Mouse (Mus musculus): ENCODE results near the gene Kdelc1. TPM values are rescaled to one million over a fixed set of nuclear protein-coding genes. Genes with fewer than 3 reads are reported as not detected.

Gene Kdelc1
- polyA plus RNA-seq, 1 experiment from 2014 or later, result 84.1 TPM

GRCm38 (mm10) chr1:44142747-44143146 is 24.1 kb upstream of the Kdelc1 start:
- H3K9ac ChIP-seq (ENCODE audit: low read length), result no peak overlapping the region
- 91% methylated on average over 5 of the region's 5 CpGs for WGBS
- DNase-seq (ENCODE audit: low spot score) (no peak), ATAC-seq (ENCODE audit: insufficient number of reproducible peaks, low FRiP score, low TSS enrichment, low read depth) (no peak)
- no peak overlapping the region for H3K4me2 ChIP-seq (ENCODE audit: low read depth, severe bottlenecking)
- no peaks in the 10 kb centered on the region for H3K27me3 ChIP-seq (ENCODE audit: control insufficient read depth, insufficient read depth, low read length)
- no peak overlapping the region for H3K27ac ChIP-seq (replicated peaks; ENCODE audit: low read depth, low read length)
- H3K4me3 ChIP-seq (ENCODE audit: low read depth, low read length), result no peak overlapping the region
- no peaks in the 10 kb centered on the region for H3K9me3 ChIP-seq (ENCODE audit: control insufficient read depth, low read length)
- no peaks in the 10 kb centered on the region for H3K4me1 ChIP-seq (ENCODE audit: control insufficient read depth, insufficient read depth, low read length)
- H3K36me3 ChIP-seq (ENCODE audit: control insufficient read depth, insufficient read depth, low read length), result no peaks in the 10 kb centered on the region; the same call in 1 of the 2 replicates

- Histone ChIP-seq H3K4me1 (ENCODE audit: control insufficient read depth, insufficient read depth, low read length) (no peaks in the 10 kb centered on the region), H3K36me3 (ENCODE audit: control insufficient read depth, insufficient read depth, low read length) (no peaks in the 10 kb centered on the region; the same call in 1 of the 2 replicates), H3K4me2 (ENCODE audit: low read depth, severe bottlenecking) (no peak overlapping the region), H3K27ac (replicated peaks; ENCODE audit: low read depth, low read length) (no peak overlapping the region), H3K4me3 (ENCODE audit: low read depth, low read length) (no peak overlapping the region), H3K9ac (ENCODE audit: low read length) (no peak overlapping the region), H3K27me3 (ENCODE audit: control insufficient read depth, insufficient read depth, low read length) (no peaks in the 10 kb centered on the region), H3K9me3 (ENCODE audit: control insufficient read depth, low read length) (no peaks in the 10 kb centered on the region)
- WGBS, result 85% methylated on average over 4 of the region's 4 CpGs
- ATAC-seq (ENCODE audit: insufficient number of reproducible peaks, low FRiP score, low TSS enrichment, low read depth) (no peak), DNase-seq (ENCODE audit: low spot score) (no peak)
These were observed 21.6 kb upstream of the Kdelc1 start for GRCm38 (mm10) chr1:44140232-44140631.

GRCm38 (mm10) chr1:44129929-44130581 is 11.4 kb upstream of the Kdelc1 start:
- Histone ChIP-seq H3K4me2 (ENCODE audit: low read depth, severe bottlenecking) (no peak overlapping the region), H3K36me3 (ENCODE audit: control insufficient read depth, insufficient read depth, low read length) (no peaks in the 10 kb centered on the region; the same call in 1 of the 2 replicates), H3K9ac (ENCODE audit: low read length) (no peak overlapping the region), H3K27ac (replicated peaks; ENCODE audit: low read depth, low read length) (no peak overlapping the region), H3K9me3 (ENCODE audit: control insufficient read depth, low read length) (no peaks in the 10 kb centered on the region), H3K4me1 (ENCODE audit: control insufficient read depth, insufficient read depth, low read length) (no peaks in the 10 kb centered on the region), H3K27me3 (ENCODE audit: control insufficient read depth, insufficient read depth, low read length) (no peaks in the 10 kb centered on the region), H3K4me3 (ENCODE audit: low read depth, low read length) (no peak overlapping the region)
- DNase-seq (ENCODE audit: low spot score) (no peak), ATAC-seq (ENCODE audit: insufficient number of reproducible peaks, low FRiP score, low TSS enrichment, low read depth) (no peak)
- WGBS, result 87% methylated on average over 4 of the region's 4 CpGs

DNA sequence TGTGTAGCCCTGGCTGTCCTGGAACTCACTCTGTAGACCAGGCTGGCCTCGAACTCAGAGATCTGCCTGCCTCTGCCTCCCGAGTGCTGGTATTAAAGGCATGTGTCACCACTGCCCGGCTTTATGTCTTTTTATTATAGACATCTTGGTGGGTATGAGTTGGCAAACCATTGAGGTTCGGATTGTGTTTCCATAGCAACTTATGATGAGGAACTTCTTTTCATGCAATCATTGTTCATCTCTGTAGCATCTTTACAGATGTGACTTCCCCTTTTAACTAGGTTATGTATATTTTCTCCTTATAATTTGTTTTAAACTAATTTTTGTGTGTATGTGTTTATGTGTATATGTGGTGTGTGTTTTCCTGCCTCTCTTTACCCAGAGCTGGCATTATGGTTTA is 7.0 kb upstream of the Kdelc1 start:
- Histone ChIP-seq H3K4me2 (ENCODE audit: low read depth, severe bottlenecking) (no peak overlapping the region), H3K9ac (ENCODE audit: low read length) (no peak overlapping the region), H3K4me1 (ENCODE audit: control insufficient read depth, insufficient read depth, low read length) (no peaks in the 10 kb centered on the region), H3K27me3 (ENCODE audit: control insufficient read depth, insufficient read depth, low read length) (no peaks in the 10 kb centered on the region), H3K27ac (replicated peaks; ENCODE audit: low read depth, low read length) (no peak overlapping the region), H3K4me3 (ENCODE audit: low read depth, low read length) (no peak overlapping the region), H3K9me3 (ENCODE audit: control insufficient read depth, low read length) (no peaks in the 10 kb centered on the region), H3K36me3 (ENCODE audit: control insufficient read depth, insufficient read depth, low read length) (peaks cover 2% of the 10 kb centered on the region; the same call in 1 of the 2 replicates)
- DNase-seq (ENCODE audit: low spot score), result no peak
- WGBS, result 98% methylated on average over 4 of the region's 4 CpGs
- no peak for ATAC-seq (ENCODE audit: insufficient number of reproducible peaks, low FRiP score, low TSS enrichment, low read depth)

GRCm38 (mm10) chr1:44122256-44122655 is 3.6 kb upstream of the Kdelc1 start:
- Histone ChIP-seq H3K27ac (replicated peaks; ENCODE audit: low read depth, low read length) (no peak overlapping the region), H3K36me3 (ENCODE audit: control insufficient read depth, insufficient read depth, low read length) (peaks cover 2% of the 10 kb centered on the region; the same call in 1 of the 2 replicates), H3K4me1 (ENCODE audit: control insufficient read depth, insufficient read depth, low read length) (no peaks in the 10 kb centered on the region), H3K4me3 (ENCODE audit: low read depth, low read length) (no peak overlapping the region), H3K9ac (ENCODE audit: low read length) (no peak overlapping the region), H3K4me2 (ENCODE audit: low read depth, severe bottlenecking) (no peak overlapping the region), H3K9me3 (ENCODE audit: control insufficient read depth, low read length) (no peaks in the 10 kb centered on the region), H3K27me3 (ENCODE audit: control insufficient read depth, insufficient read depth, low read length) (no peaks in the 10 kb centered on the region)
- WGBS, result 82% methylated on average over 3 of the region's 3 CpGs
- no peak for ATAC-seq (ENCODE audit: insufficient number of reproducible peaks, low FRiP score, low TSS enrichment, low read depth)
- no peak for DNase-seq (ENCODE audit: low spot score)

- 2% methylated on average over 6 of the region's 6 CpGs for WGBS
- peak overlapping the region; percentile 53 for H3K4me2 ChIP-seq (ENCODE audit: low read depth, severe bottlenecking)
- no peaks in the 10 kb centered on the region for H3K4me1 ChIP-seq (ENCODE audit: control insufficient read depth, insufficient read depth, low read length)
- H3K9ac ChIP-seq (ENCODE audit: low read length), result peak overlapping the region; percentile 74
- ATAC-seq (ENCODE audit: insufficient number of reproducible peaks, low FRiP score, low TSS enrichment, low read depth) (no peak; the same call in 1 of the 2 replicates), DNase-seq (ENCODE audit: low spot score) (no peak)
- no peaks in the 10 kb centered on the region for H3K27me3 ChIP-seq (ENCODE audit: control insufficient read depth, insufficient read depth, low read length)
- H3K9me3 ChIP-seq (ENCODE audit: control insufficient read depth, low read length), result no peaks in the 10 kb centered on the region
- peaks cover 2% of the 10 kb centered on the region; the same call in 1 of the 2 replicates for H3K36me3 ChIP-seq (ENCODE audit: control insufficient read depth, insufficient read depth, low read length)
- peak overlapping the region; percentile 49 for H3K4me3 ChIP-seq (ENCODE audit: low read depth, low read length)
- H3K27ac ChIP-seq (replicated peaks; ENCODE audit: low read depth, low read length), result peak overlapping the region; percentile 75
These were observed 1.4 kb upstream of the Kdelc1 start for GRCm38 (mm10) chr1:44120074-44120406.

- Histone ChIP-seq H3K4me2 (ENCODE audit: low read depth, severe bottlenecking) (peak overlapping the region; percentile 53), H3K4me3 (ENCODE audit: low read depth, low read length) (peak overlapping the region; percentile 49), H3K27ac (replicated peaks; ENCODE audit: low read depth, low read length) (peak overlapping the region; percentile 75), H3K4me1 (ENCODE audit: control insufficient read depth, insufficient read depth, low read length) (no peaks in the 10 kb centered on the region), H3K36me3 (ENCODE audit: control insufficient read depth, insufficient read depth, low read length) (peaks cover 7% of the 10 kb centered on the region; the same call in 1 of the 2 replicates), H3K27me3 (ENCODE audit: control insufficient read depth, insufficient read depth, low read length) (no peaks in the 10 kb centered on the region), H3K9me3 (ENCODE audit: control insufficient read depth, low read length) (no peaks in the 10 kb centered on the region), H3K9ac (ENCODE audit: low read length) (peak overlapping the region; percentile 74)
- ATAC-seq (ENCODE audit: insufficient number of reproducible peaks, low FRiP score, low TSS enrichment, low read depth) (peak; percentile 90), DNase-seq (ENCODE audit: low spot score) (peak; percentile 88)
- WGBS, result under 1% methylated on average over 39 of the region's 43 CpGs
These were observed 829 bp upstream of the Kdelc1 start for GRCm38 (mm10) chr1:44119201-44120073.

DNA sequence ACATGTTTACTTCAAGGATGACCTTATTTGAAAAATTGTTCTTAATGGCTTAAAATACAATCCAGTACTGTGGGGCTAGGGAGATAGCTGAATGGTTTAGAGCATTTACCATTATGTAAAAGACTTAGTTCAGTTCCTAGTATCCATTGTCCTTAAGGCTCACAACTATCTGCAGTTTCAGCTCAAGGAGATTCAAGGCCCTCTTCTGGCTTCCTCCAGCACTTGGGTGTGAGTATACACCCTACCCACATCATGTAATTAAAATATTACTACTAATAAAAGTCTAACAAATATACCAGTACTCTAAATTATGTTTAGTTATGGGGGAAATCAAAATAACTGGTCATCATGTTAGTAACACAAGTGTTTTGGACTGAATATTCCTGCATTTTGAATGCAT is 1.0 kb downstream of the Kdelc1 start:
- Histone ChIP-seq H3K4me1 (ENCODE audit: control insufficient read depth, insufficient read depth, low read length) (no peaks in the 10 kb centered on the region), H3K9me3 (ENCODE audit: control insufficient read depth, low read length) (no peaks in the 10 kb centered on the region), H3K27me3 (ENCODE audit: control insufficient read depth, insufficient read depth, low read length) (no peaks in the 10 kb centered on the region), H3K4me2 (ENCODE audit: low read depth, severe bottlenecking) (peak overlapping the region; percentile 46), H3K9ac (ENCODE audit: low read length) (no peak overlapping the region), H3K36me3 (ENCODE audit: control insufficient read depth, insufficient read depth, low read length) (peaks cover 8% of the 10 kb centered on the region), H3K27ac (replicated peaks; ENCODE audit: low read depth, low read length) (no peak overlapping the region), H3K4me3 (ENCODE audit: low read depth, low read length) (peak overlapping the region; percentile 49)
- DNase-seq (ENCODE audit: low spot score) (no peak), ATAC-seq (ENCODE audit: insufficient number of reproducible peaks, low FRiP score, low TSS enrichment, low read depth) (no peak)

Data from limb, embryonic 11.5 days (tissue).